Mouse (Mus musculus) retina, adult 2 months (tissue): ENCODE data around the gene Zfyve16.
A peak's percentile ranks its signal among the peaks of the same experiment; 100 is the strongest.

Experiments used
- DNase-seq: peaks from one replicate; pipeline ENCODE4 v3.0.0-alpha.2; 2012; ENCODE audit warnings: low read depth, low spot score

Zfyve16 gene

GRCm38 (mm10) chr13:92530721-92531211, at the start of gene Zfyve16:
Gene Zfyve16 (minus strand): TSS chr13:92530868.
- peak; percentile 90 for DNase-seq

GRCm38 (mm10) chr13:92578210-92578609, 47.5 kb upstream of the Zfyve16 start:
- DNase-seq: no peak

GRCm38 (mm10) chr13:92576688-92577087, 46.0 kb upstream of the Zfyve16 start:
- DNase-seq: no peak

GRCm38 (mm10) chr13:92576072-92576471, 45.4 kb upstream of the Zfyve16 start, which contains the start of gene Spz1:
Gene Spz1 (minus strand): TSS chr13:92576172.
- DNase-seq: no peak

- no peak for DNase-seq
Observed at GRCm38 (mm10) chr13:92559429-92559828, 28.8 kb upstream of the Zfyve16 start.

GRCm38 (mm10) chr13:92557229-92557628, 26.6 kb upstream of the Zfyve16 start:
- no peak for DNase-seq

GRCm38 (mm10) chr13:92556458-92557126, 25.9 kb upstream of the Zfyve16 start:
- DNase-seq: no peak

- no peak for DNase-seq
Observed at GRCm38 (mm10) chr13:92547093-92547492, 16.4 kb upstream of the Zfyve16 start.

GRCm38 (mm10) chr13:92540997-92541396, 10.3 kb upstream of the Zfyve16 start:
- no peak for DNase-seq

- no peak for DNase-seq
Observed at GRCm38 (mm10) chr13:92539126-92539525, 8.5 kb upstream of the Zfyve16 start.

- no peak for DNase-seq
Observed at GRCm38 (mm10) chr13:92533801-92534200, 3.1 kb upstream of the Zfyve16 start.

GRCm38 (mm10) chr13:92532216-92532615, 1.5 kb upstream of the Zfyve16 start:
- no peak for DNase-seq

- DNase-seq: no peak
Observed at GRCm38 (mm10) chr13:92531237-92531636, 569 bp upstream of the Zfyve16 start.

GRCm38 (mm10) chr13:92529828-92530720, 594 bp downstream of the Zfyve16 start:
- DNase-seq: no peak

- DNase-seq: no peak
Observed at GRCm38 (mm10) chr13:92523178-92523813, 7.4 kb downstream of the Zfyve16 start.

GRCm38 (mm10) chr13:92504871-92505270, 25.8 kb downstream of the Zfyve16 start:
- no peak for DNase-seq

GRCm38 (mm10) chr13:92491923-92492322, 38.7 kb downstream of the Zfyve16 start:
- DNase-seq: no peak

GRCm38 (mm10) chr13:92490817-92491216, 39.9 kb downstream of the Zfyve16 start:
- DNase-seq: no peak

- peak; percentile 86 for DNase-seq
Observed at GRCm38 (mm10) chr13:92483852-92484463, 46.7 kb downstream of the Zfyve16 start, which contains the start of gene Fam151b. Gene Fam151b (minus strand): TSS chr13:92484015.

- peak; percentile 13 for DNase-seq
Observed at GRCm38 (mm10) chr13:92483348-92483747, 47.3 kb downstream of the Zfyve16 start.

- DNase-seq: no peak
Observed at GRCm38 (mm10) chr13:92470151-92470550, 60.5 kb downstream of the Zfyve16 start.
